Comparison of ENCODE assay signal across 7 mouse cellular contexts in the genomic region with DNA sequence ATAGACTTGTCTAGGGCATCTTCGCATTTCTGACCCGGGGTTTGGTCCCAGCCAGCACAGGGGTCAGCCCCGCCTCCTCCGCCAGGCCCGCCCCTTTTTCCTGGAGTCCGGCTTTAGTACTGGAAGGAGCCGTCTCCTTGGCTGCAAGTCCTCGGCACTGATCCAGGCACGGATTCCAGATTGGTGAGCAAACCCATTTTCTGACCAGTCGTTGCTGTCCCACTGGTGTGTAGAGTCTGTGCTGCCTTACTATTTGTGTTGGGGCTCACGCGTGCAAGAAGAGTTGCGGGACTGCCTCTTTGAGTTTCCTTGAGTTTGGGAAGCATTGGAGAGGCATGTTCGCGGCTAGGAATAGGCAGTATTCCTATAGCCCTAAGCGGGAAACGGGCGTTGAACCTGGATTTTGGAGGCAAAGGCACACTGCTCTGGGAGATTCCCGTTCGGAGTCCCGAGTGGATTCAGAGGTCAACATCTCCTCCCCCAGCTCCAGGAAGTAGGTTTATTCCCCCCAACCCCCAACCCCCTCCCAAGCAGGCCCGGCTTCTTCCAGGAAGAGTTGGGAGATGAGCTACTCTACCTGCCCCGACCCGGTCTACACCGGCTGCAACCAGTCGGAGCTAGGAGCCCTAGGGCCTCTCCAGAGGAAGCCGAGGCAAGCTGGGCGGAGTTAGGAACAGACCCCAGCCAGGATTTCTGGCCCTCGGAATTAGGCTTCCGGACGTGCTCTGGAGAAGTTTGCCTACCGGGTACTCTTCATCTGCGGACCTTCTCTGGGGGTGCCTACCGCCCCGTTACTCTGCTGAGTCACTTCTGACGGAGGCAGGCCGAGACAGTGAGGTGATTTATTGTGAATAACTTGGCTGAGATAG. TPM values are rescaled to one million over a fixed set of nuclear protein-coding genes. Genes with fewer than 3 reads are reported as not detected.
DNase-seq lines count a peak whose midpoint lies in the region; ATAC-seq and TF ChIP-seq lines count a peak whose summit lies in the region.

A gene (plus strand): TSS at position 93 of the 869 bp plus-strand sequence.

- no peaks in the 10 kb centered on the region; the same call in 1 of the 2 replicates for H3K4me1 ChIP-seq in bone marrow, adult 2 months (ENCODE audit: control insufficient read depth, insufficient read depth, low read length)
- H3K4me1 ChIP-seq in forebrain, postnatal 0 days (ENCODE audit: insufficient read depth) = no peaks in the 10 kb centered on the region
- H3K4me1 ChIP-seq in hindbrain, embryonic 10.5 days (replicated peaks) = peaks cover 12% of the 10 kb centered on the region; the same call in 1 of the 2 replicates
- H3K4me1 ChIP-seq in limb, embryonic 12.5 days (replicated peaks) = peaks cover 6% of the 10 kb centered on the region; the same call in 1 of the 2 replicates
- H3K4me1 ChIP-seq in midbrain, embryonic 10.5 days = peaks cover 12% of the 10 kb centered on the region
- H3K4me1 ChIP-seq in stomach, embryonic 15.5 days = 0 out of 2 replicates have a peak, but pooled peaks cover 4% of the 10 kb centered on the region

- DNase-seq in T-cell, adult 2 months (ENCODE audit: low spot score) = peak; percentile 7
- peak; percentile 20 for DNase-seq in forebrain, postnatal 0 days
- DNase-seq in hindbrain, embryonic 10.5 days (ENCODE audit: low spot score) = peak; percentile 71
- peak; percentile 64 for DNase-seq in midbrain, embryonic 10.5 days (ENCODE audit: low spot score)

- no peaks in the 10 kb centered on the region for H3K9me3 ChIP-seq in forebrain, postnatal 0 days (ENCODE audit: low read length)
- no peaks in the 10 kb centered on the region for H3K9me3 ChIP-seq in hindbrain, embryonic 10.5 days
- H3K9me3 ChIP-seq in limb, embryonic 12.5 days = no peaks in the 10 kb centered on the region
- H3K9me3 ChIP-seq in midbrain, embryonic 10.5 days (replicated peaks) = no peaks in the 10 kb centered on the region
- H3K9me3 ChIP-seq in stomach, embryonic 15.5 days = no peaks in the 10 kb centered on the region

- TF ChIP-seq CTCF in bone marrow, adult 2 months (IDR thresholded peaks at IDR 0.05; ENCODE audit: control insufficient read depth, insufficient read depth, low read length) = no peak
- no peak for TF ChIP-seq CTCF in forebrain, postnatal 0 days (IDR thresholded peaks at IDR 0.05; ENCODE audit: low read depth)

- peak within 1 kb of the TSS; percentile 69 for H3K4me3 ChIP-seq in bone marrow, adult 2 months (replicated peaks; ENCODE audit: control insufficient read depth, low read depth, low read length)
- peak within 1 kb of the TSS; percentile 6 for H3K4me3 ChIP-seq in forebrain, postnatal 0 days (ENCODE audit: low read depth, low read length)
- H3K4me3 ChIP-seq in hindbrain, embryonic 10.5 days = peak within 1 kb of the TSS; percentile 58
- peak within 1 kb of the TSS; percentile 41 for H3K4me3 ChIP-seq in limb, embryonic 12.5 days (replicated peaks)
- peak within 1 kb of the TSS; percentile 56 for H3K4me3 ChIP-seq in midbrain, embryonic 10.5 days
- H3K4me3 ChIP-seq in stomach, embryonic 15.5 days (replicated peaks) = peak within 1 kb of the TSS; percentile 40

- 2% methylated on average over 37 of the region's 37 CpGs for WGBS in bone marrow, adult 2 months
- 4% methylated on average over 37 of the region's 37 CpGs for WGBS in forebrain, postnatal 0 days
- 2% methylated on average over 37 of the region's 37 CpGs for WGBS in hindbrain, embryonic 10.5 days
- WGBS in limb, embryonic 12.5 days = 1% methylated on average over 37 of the region's 37 CpGs
- WGBS in midbrain, embryonic 10.5 days = 2% methylated on average over 37 of the region's 37 CpGs
- WGBS in stomach, embryonic 15.5 days = 3% methylated on average over 37 of the region's 37 CpGs

- no peaks in the 10 kb centered on the region for H3K36me3 ChIP-seq in forebrain, postnatal 0 days (ENCODE audit: insufficient read depth)
- no peaks in the 10 kb centered on the region for H3K36me3 ChIP-seq in hindbrain, embryonic 10.5 days
- H3K36me3 ChIP-seq in limb, embryonic 12.5 days = no peaks in the 10 kb centered on the region
- no peaks in the 10 kb centered on the region for H3K36me3 ChIP-seq in midbrain, embryonic 10.5 days
- no peaks in the 10 kb centered on the region for H3K36me3 ChIP-seq in stomach, embryonic 15.5 days

- H3K27ac ChIP-seq in bone marrow, adult 2 months (ENCODE audit: control insufficient read depth, insufficient read depth, low read depth, low read length, poor library complexity) = no peak within 1 kb of the TSS
- no peak within 1 kb of the TSS for H3K27ac ChIP-seq in forebrain, postnatal 0 days (ENCODE audit: low read depth, low read length)
- H3K27ac ChIP-seq in hindbrain, embryonic 10.5 days = peak within 1 kb of the TSS; percentile 77
- no peak within 1 kb of the TSS for H3K27ac ChIP-seq in limb, embryonic 12.5 days
- peak within 1 kb of the TSS; percentile 71 for H3K27ac ChIP-seq in midbrain, embryonic 10.5 days (replicated peaks)
- no peak within 1 kb of the TSS; the same call in 1 of the 2 replicates for H3K27ac ChIP-seq in stomach, embryonic 15.5 days

- H3K4me2 ChIP-seq in forebrain, postnatal 0 days (ENCODE audit: low read depth) = peak within 1 kb of the TSS; percentile 38
- peak within 1 kb of the TSS; percentile 60 for H3K4me2 ChIP-seq in limb, embryonic 12.5 days
- H3K4me2 ChIP-seq in stomach, embryonic 15.5 days = peak within 1 kb of the TSS; percentile 68

- H3K9ac ChIP-seq in forebrain, postnatal 0 days = no peak within 1 kb of the TSS
- peak within 1 kb of the TSS; percentile 44 for H3K9ac ChIP-seq in limb, embryonic 12.5 days (replicated peaks)
- 0 out of 2 replicates have a peak within 1 kb of the TSS, but pooled peaks have one; percentile 12 for H3K9ac ChIP-seq in stomach, embryonic 15.5 days

- peak; percentile 75 for ATAC-seq in forebrain, postnatal 0 days
- ATAC-seq in limb, embryonic 12.5 days (ENCODE audit: insufficient number of reproducible peaks, insufficient read depth, low FRiP score, low TSS enrichment, low read depth) = peak; percentile 75; the same call in 1 of the 2 replicates
- peak; percentile 82; the same call in 1 of the 2 replicates for ATAC-seq in stomach, embryonic 15.5 days (ENCODE audit: insufficient read depth, low FRiP score, low read depth)

- no peak for TF ChIP-seq POLR2A in bone marrow, adult 2 months (IDR thresholded peaks at IDR 0.05; ENCODE audit: borderline replicate concordance, control insufficient read depth, low read depth, low read length)

- no peaks in the 10 kb centered on the region for H3K27me3 ChIP-seq in forebrain, postnatal 0 days (ENCODE audit: insufficient read depth, low read length)
- H3K27me3 ChIP-seq in hindbrain, embryonic 10.5 days (ENCODE audit: insufficient read depth, poor library complexity, severe bottlenecking) = no peaks in the 10 kb centered on the region
- no peaks in the 10 kb centered on the region for H3K27me3 ChIP-seq in limb, embryonic 12.5 days
- no peaks in the 10 kb centered on the region for H3K27me3 ChIP-seq in midbrain, embryonic 10.5 days (ENCODE audit: low read depth, poor library complexity, severe bottlenecking)
- no peaks in the 10 kb centered on the region for H3K27me3 ChIP-seq in stomach, embryonic 15.5 days (replicated peaks)

RNA-seq across cellular contexts. Expression of the gene that starts here (rescaled TPM):
- 2.4 and 6.1 TPM in 2 replicates for polyA plus RNA-seq in bone marrow, adult 2 months (2011; ENCODE audit: insufficient read depth, insufficient read length, low replicate concordance, missing spikeins)
- total RNA-seq in forebrain, postnatal 0 days (2014; rRNA removed) = 0.23 and 0.38 TPM in 2 replicates
- 0.21 and 0.34 TPM in 2 replicates for polyA plus RNA-seq in forebrain, postnatal 0 days (2015; fragmentation: Nextera tagmentation; extraction: Ambion mirVana)
- polyA plus RNA-seq in hindbrain, embryonic 10.5 days (2016; fragmentation: Nextera tagmentation; extraction: Ambion mirVana) = 3.5 and 5.7 TPM in 2 replicates
- polyA plus RNA-seq in limb, embryonic 12.5 days (2016; fragmentation: Nextera tagmentation; extraction: Ambion mirVana) = 2.2 and 2.8 TPM in 2 replicates
- polyA plus RNA-seq in midbrain, embryonic 10.5 days (2016; fragmentation: Nextera tagmentation; extraction: Ambion mirVana) = 3.6 and 4.9 TPM in 2 replicates
- polyA plus RNA-seq in stomach, embryonic 15.5 days (2015; fragmentation: Nextera tagmentation; extraction: Ambion mirVana) = 0.97 and 1.1 TPM in 2 replicates

Comparison
In these comparisons a context has a peak if more than half of its experiments do, and no peak if none do; other contexts are left out.
1. Peak in DNase-seq, ATAC-seq, H3K4me3 ChIP-seq and H3K4me2 ChIP-seq in forebrain, postnatal 0 days; RNA of the gene not detected or under 1 TPM.
2. DNase-seq: peak in every context shown above with its lines; median percentile 71 in hindbrain, embryonic 10.5 days; 64 in midbrain, embryonic 10.5 days; 20 in forebrain, postnatal 0 days; 7 in T-cell, adult 2 months.
3. H3K27ac ChIP-seq: peak in hindbrain, embryonic 10.5 days (single experiment) and midbrain, embryonic 10.5 days (single experiment); none in bone marrow, adult 2 months (single experiment), forebrain, postnatal 0 days (single experiment), limb, embryonic 12.5 days (single experiment) and stomach, embryonic 15.5 days (single experiment).
4. H3K4me3 ChIP-seq: peak in every context shown above with its lines; median percentile 69 in bone marrow, adult 2 months; 58 in hindbrain, embryonic 10.5 days; 56 in midbrain, embryonic 10.5 days; 41 in limb, embryonic 12.5 days; 40 in stomach, embryonic 15.5 days; 6 in forebrain, postnatal 0 days.
5. Peak in every context shown above with its lines, with median percentiles within 50 percentile points of each other: ATAC-seq and H3K4me2 ChIP-seq.